Mouse (Mus musculus) kidney, adult 11 months (tissue): ENCODE results near the gene Bcor.

Experiments
- DNase-seq: peaks from one replicate; pipeline ENCODE4 v3.0.0; 2022

Bcor gene

GRCm38 (mm10) chrX:12003947-12004346 lies 156.2 kb downstream of the Bcor start:
- DNase-seq = no peak

DNA sequence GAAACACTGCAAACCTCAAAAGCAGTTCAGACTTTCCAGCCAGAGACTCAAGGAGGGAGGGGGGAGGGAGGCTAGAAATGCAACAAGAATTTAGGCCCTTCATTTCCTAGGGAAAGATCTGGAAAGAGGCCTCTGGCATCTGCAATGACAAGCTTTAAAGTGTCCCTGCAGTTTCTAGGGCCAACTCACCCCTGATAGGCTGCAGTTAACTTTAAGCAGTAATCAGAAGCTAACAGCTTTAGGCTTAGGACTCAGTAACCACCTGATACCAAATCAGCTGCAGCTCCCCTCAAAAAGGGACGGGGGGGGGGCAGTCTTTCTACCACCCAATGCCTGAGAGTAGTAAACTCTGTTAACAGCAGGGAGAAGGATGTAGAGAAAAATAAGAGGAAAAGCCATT lies 156.6 kb downstream of the Bcor start:
- DNase-seq = no peak

DNA sequence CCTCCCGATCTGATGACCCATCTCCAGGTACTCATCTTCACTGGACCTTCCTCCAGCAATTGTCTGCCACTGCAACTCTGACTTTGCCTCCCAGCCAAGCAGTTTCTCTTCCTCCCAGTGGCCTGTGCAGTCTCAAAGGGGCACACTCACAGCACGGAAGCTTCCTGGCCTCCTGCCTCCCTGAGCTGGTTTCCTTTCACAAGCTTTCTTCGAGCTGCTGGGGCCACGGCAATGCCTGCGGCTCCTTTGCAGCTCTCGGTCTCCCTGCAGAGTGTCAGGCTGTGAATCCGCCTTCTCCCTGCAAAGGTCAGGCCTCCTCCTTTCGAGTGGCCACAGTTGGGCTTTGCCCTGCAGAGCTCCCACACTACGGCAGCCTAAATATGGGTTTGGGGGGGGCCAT lies 157.0 kb downstream of the Bcor start:
- DNase-seq = no peak

GRCm38 (mm10) chrX:12002596-12002995 lies 157.6 kb downstream of the Bcor start:
- DNase-seq = no peak

- DNase-seq = no peak
Measured at GRCm38 (mm10) chrX:12001969-12002368, 158.2 kb downstream of the Bcor start.

DNA sequence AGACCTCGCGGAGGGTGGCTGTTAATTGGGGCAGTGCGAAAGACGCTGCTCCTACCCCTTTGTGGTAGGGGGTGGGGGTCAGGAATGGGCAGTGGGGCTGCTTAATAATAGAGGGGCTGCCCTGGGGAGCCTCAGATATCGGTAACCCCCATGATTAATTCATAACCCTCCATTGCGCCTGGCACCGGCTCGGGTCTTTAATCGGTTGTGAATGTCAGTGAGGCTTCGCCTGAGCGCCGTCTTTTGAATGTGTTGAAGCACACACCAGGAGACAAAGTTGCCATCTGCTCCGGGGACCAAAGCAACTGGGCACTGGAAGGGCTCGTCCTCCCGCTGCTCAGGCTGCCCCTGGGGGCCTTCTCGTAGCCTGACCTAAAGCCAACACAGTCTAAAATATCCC lies 158.8 kb downstream of the Bcor start:
- no peak for DNase-seq

GRCm38 (mm10) chrX:12000620-12001019 lies 159.5 kb downstream of the Bcor start:
- DNase-seq = no peak

DNA sequence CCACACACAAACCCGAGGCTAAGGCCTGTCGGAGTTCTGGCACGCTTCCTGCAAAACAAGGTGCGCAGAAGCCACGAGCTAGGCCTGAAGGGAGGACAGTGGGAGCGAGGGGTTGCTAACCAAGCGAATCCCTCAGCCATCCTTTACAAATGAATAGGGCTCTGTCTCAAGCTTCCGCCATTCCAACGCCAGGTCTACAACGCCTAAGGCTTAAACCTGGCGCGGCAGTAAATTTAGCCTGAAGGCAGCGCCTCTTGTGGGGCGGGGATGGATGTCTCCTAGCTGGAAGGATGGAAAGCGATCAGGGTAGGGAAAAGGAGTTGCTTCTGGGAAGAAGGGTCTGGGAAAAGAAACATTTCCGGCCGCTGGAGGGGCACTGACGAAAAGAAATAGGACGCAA lies 160.2 kb downstream of the Bcor start:
- DNase-seq = no peak

- peak; percentile 50 for DNase-seq
Measured at GRCm38 (mm10) chrX:11998934-11999336, 161.2 kb downstream of the Bcor start.

- no peak for DNase-seq
Measured at GRCm38 (mm10) chrX:11996891-11997290, 163.3 kb downstream of the Bcor start.

- no peak for DNase-seq
Measured at GRCm38 (mm10) chrX:11996489-11996888, 163.7 kb downstream of the Bcor start.

GRCm38 (mm10) chrX:11993641-11994419 lies 166.3 kb downstream of the Bcor start:
- DNase-seq = no peak

GRCm38 (mm10) chrX:11989471-11989870 lies 170.7 kb downstream of the Bcor start:
- DNase-seq = no peak

DNA sequence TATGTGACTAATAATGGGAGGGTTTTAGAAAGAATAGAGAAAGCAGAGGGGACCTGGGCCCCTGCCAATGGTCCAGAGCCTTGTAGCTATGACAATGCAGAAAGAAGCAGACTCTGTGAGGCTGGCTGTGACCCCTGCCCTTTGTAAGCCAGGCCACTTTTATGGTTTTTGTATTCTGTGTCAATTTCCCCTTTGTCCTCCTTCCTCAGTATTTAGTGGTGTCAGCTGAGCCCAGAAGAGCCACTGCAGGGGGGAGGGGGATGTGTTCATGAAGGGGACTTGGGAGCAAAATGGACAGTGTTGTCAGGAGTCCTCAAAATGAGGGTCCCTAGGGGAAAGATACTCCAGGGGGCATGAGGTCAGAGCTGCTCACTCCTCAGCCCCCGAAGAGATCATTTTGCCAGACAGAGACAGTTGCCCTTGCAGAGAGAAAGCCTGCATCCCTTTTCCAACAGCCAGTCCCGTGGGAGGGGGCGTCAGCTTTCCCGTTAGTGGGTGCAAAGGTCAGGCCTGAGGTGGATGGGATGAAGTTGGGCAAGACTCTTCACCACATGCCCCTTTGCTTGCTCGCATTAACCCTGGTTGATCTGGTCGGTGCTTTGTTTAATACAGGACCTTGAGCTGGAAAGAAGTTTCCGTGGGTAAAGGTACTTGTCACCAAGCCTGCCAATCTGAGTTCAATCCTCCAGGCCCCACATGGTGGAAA lies 171.8 kb downstream of the Bcor start:
- DNase-seq = no peak

DNA sequence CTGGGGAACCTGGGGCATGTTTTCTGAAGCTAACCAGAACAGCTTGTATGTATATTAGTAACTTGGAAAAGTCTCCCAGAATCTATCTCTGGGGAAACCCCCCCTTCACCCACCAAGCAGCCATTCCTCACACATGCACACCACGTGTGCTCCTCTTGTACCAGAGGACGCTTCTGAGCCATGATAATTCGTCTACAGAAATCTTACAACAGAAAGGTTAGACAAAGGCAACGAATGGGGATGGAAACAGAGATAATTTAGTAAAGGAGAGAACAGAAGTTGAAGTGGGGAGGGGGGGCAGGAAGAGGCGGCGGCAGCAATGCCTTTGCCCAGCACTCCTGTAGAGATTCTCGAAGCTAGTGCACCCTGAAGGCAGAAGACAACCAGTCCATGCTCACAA lies 172.6 kb downstream of the Bcor start:
- no peak for DNase-seq
